Mouse (Mus musculus): Measurements from ENCODE around the gene Pspn. TPM values are rescaled to one million over a fixed set of nuclear protein-coding genes. Genes with fewer than 3 reads are reported as not detected.

Gene Pspn
- total RNA-seq, 2 experiments from 2014 or later = 0.87 to 0.97 TPM

DNA sequence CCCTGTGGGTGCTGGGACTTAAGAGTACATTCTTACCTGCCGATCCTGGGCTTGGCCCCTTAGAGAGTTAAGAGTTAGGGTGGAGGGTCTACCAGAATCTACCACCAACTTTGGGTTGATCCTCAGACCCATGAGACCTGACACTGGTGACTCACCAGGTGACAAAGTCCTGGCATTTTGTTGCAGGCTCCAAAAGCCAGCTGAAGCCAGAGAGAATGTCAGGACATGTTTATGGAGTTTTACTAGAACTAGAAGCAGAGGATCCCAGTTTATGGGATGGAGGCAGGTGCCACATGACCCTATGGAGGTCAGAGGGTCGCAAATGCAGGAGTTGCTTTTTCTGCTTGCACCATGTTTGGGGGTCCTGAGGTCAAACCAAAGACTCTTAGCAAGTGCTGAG lies 3.3 kb downstream of the Pspn start:
- no peak for DNase-seq

DNA sequence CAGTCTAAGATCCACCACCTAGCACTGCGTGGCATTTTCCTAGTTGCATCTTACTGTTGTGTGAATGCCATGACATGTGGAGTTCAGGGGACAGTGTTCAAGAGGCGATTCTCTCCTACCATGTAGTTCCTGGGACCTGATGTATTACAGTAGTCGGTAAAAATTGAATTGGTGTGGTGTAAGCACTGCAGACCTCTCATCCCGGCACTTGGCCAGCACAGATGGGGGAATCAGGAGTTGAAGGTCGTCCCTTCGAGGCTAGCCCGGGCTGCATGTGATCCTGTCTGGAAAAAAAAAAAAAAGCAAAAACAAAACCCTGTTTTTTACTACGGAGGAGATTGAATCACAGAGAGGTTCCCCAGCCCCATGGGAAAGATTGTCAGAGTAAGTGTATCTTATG lies 4.8 kb downstream of the Pspn start:
- peak; percentile 53 for DNase-seq

DNA sequence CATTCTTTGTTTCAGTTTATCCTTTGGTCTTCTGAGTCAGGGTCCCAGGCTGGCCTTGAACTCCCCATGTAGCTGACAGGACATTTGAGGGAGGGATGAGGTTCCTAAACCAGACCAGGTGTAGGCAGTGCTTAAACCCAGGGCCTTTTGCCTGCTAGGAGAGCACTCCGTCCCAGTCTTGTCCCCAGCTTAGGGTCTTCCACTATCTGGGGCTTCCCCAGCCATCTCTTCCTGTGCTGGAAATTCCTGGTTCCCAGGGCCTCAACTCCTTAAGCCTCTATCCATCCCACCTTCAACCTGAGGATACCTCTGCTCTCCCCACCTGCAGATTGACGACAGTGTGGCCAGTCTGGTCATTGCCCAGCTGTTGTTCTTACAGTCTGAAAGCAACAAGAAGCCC lies 8.9 kb downstream of the Pspn start:
- no peak for DNase-seq

DNA sequence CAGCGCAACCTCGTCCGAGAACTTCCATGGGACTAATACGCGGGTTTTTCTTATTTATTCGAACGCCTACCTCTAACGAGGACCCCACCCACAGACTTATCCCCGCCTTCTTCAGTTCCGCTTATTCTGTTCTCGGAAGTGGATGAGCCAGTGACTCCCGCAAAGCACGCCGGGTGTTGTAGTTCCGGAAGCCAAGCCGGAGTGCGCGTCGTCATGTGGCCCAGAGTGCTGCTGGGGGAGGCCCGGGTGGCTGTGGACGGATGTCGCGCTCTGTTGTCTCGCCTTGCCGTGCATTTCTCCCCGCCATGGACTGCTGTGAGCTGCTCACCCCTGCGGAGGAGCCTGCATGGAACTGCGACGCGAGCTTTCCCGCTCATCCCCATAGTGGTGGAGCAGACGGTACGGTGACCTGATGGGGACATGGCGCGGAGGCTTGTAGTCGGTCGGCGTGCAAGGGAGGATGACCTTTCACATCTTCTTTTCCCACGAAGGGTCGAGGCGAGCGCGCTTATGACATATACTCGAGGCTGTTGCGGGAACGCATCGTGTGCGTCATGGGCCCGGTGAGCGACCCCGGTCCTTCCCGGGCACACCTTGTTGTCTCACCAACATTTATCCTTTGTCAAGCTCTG lies 9.6 kb downstream of the Pspn start, which contains the start of gene Clpp:
Gene Clpp (plus strand): TSS at position 191 of the 632 bp plus-strand sequence.
- peak; percentile 95 for DNase-seq

DNA sequence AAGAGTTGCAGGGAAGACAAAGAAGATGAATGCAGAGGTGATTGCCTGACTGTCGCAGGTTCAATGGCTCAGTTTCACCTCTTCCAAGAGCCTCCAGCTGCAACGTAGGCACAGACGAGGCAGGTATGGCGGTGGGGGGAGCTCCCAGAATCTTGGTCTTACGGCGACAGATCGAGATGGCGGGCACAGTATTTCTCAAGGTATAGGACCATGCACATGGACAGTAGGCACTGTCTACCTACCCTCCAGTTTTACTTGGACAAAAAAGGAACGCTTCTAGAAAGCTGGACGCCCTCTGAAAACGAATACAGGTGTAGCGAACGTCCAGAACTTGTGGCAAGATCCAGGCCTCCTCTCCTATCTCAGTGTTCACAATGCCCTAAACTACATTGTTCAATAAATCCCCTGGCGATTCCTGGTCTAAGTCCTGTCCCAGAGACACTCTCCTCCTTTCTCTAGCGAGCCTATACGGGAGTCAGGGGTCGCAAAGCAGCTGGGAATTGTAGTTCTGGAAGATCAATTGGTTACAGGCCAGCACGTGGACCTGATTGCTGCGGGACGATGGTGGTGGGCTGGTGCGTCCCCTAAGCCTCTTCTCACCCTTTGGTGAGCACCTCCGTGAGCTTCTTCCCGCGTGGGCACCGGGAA lies 10.2 kb downstream of the Pspn start:
- DNase-seq = peak; percentile 79

DNA sequence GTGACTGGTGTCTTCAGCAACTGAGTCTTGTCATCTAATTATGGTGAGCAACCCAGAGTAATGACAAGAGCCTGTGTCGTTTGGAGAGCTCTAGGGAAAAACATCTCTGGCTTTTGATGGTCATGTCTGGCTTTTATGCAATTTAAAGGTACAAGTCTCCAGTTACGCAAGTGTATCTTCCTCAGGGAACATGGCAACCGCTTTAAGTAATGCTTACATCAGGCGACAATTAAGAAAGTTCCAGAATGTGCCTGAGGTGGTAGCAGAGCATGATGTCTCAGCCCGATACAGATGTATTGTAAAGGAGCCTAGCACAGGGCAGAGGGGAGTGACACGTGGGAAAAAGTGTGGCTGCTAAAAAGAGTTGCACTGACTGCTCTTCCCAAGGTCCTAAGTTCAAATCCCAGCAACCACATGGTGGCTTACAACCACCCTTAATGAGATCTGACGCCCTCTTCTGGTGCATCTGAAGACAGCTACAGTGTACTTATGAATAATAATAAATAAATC lies 10.8 kb downstream of the Pspn start:
- no peak for DNase-seq

DNA sequence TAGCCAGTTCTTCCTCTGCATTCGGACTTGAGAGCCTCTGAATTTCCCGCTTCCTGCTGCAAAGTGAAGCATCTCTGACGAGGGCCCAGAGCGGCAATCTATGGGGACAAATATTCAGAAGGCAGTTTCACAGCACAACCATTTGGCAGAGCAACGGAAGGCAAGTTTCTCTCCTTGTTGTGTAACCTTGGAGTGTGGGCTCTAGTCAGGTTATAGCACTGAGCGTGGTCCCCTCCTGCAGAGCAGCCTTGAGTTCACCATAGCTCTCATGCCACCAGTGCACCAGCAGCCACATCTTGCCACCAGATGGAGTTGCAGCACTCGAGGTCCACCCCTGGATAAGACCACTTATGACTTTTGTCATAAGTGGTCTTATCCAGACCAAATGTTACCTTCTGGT lies 11.4 kb downstream of the Pspn start:
- no peak for DNase-seq

DNA sequence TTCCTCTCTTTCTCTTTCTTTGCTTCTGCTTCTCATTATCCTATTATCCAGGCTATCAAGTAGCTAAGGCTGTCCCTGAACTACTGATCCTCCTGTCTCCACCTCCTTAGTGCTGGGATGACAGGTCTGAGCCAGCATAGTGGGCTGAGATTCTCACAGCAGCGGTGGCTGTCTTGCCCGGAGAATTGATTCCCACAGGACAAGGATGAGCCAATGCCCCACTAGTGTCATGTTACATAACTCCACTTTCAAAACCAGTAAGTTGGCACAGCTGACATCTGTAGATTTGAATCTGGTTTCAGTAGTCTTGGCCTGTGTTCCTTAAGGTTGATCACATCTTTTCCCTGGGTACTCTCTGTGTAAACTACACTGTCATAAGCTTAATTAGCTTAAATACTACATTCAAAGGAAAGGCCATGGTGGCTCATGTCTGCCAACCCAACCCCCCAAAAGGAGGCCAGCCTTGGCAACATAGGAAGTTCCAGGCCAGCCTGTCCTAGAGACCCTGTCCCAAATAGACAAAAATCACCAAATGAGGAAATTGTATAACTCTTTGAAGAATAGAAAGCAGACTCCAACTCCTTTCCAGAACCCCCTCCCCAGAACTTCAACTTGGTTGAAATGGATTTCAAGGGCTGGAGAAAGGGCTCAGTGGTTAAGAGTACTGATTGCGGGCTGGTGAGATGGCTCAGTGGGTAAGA lies 13.6 kb downstream of the Pspn start:
- DNase-seq = no peak

DNA sequence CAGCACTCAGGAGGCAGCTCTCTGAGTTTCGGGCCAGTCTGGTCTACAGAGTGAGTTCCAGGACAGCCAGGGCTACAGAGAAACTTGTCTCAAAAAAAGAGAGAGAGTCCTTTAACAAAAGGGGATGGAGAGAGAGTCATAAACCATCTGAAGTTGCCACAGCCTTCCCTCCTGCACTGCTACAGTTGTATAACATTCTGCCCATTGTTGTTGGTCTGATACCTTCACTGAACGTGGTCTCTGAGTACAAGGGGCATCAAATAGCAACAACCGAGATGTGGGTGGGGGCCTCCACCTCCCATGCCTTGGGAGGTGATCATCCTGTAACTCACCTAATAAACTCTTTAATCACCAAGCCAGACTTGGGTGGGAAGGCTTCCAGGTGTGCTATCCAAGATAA lies 14.2 kb downstream of the Pspn start:
- no peak for DNase-seq

DNA sequence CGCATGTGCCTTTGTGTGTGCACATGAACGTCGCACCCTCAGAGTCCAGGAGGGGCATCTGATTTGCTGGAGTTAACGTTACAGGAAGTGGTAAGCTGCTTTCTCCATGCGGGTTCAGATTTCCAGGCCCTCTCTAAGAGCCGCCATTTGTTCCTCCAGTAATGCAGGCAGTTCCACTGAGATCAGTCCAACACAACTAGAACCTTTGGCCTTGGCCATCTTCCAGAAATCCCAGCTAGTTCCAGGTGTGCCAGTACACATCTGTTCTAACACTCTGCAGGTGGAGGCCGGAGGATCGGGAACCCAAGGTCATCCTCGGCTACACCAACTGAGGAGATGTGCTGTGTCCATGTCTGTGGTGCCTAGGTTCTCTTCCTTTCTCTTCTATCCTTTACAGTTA lies 14.9 kb downstream of the Pspn start:
- no peak for DNase-seq

DNA sequence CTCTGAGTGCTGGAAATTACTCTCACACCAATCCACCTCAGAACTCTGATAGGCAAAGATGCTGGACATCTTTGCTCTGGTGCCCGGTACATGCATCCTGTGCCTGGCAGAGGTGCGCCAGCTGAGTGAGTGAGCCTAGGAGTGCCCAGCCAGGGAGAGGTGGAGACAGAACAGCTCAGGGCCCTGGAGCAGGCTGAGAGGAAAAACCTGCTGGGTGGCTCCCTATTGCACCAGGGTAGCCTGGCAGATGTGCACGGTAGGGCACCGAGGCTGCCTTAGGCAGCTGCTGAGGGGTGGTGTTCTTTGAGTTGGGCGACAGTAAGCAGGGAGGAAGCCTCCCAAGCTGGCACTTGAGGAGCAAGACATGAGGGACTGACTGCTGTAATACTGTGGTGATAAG lies 17.8 kb downstream of the Pspn start, which contains the start of gene Acer1:
Gene Acer1 (minus strand): TSS at position 114 of the 400 bp plus-strand sequence.
- no peak for DNase-seq

DNA sequence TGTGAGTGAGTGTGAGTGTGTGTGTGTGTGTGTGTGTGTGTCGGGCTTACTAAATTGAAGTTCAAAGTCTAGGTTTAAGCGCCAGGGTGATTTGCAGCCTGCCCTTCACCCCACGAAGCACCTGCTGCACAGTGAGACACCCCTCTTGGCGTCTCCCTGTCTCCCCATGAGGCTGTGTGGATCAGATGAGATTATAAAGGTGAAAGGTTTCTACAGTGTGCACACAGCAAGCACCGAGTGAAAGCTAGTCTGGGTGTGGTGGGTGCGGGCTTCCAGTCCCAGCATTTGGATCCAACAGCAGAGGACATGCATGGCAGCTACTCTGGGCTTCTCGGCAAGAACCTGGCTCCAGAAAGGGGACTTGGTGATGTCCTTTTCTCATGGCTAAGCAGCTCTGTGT lies 18.8 kb downstream of the Pspn start:
- no peak for DNase-seq

DNA sequence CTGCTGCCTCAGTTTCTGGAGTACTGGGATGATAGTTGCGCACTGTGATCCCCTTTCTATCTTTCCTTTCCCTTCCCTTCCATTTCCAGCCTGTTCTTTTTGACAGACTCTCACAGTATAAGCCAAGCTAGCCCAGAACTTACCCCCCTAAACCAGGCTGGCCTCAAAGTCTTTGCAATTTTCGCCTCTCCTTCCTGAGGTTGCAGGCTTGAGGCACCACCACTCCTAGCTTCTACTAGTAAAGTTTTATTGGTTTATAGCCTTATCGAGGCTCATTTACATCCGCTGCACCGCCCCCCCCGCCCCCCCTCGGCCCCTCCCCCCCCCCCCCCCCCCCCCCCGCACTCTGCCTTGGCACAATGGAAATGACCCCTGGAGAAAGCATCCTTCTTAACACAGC lies 20.3 kb downstream of the Pspn start:
- no peak for DNase-seq

DNA sequence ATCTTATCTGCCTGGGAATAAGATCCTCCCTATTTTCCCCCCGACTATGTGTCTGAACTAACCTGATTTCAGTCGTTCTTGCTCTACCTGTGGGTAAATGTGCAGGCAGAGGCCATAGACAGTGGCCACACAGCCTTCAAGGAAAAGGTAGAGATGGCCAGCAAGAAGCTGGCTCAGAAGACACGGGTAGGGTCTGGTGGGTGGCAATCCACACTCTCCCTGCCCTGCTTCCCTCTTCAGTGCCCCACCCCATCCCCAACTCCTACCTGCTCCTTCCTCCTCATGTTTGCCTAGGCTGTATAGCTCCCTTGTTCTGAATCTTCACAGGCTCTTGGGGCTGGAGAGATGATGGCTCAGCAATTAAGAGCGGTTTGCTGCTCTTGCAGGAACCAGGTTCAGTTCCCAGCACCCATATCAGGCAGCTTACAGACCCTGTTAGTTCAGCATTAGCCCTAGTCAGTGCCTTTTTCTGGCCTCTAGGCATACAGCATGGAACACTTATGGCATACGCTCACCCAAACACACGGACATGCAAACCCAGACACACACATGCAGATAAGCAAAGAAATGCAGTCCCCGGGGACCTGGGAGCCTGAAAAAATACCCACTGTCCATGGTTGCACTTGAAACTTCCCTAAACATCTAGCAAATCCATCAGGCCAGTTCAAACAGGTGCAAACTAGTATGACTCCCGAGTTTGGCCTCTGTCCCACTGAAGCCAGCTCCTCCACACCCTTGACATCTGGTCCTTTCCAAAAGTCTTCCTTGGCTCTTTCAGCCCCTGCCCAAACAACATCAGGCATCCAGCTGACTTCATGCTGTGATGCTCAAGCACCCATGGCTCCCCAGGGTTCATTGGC lies 23.1 kb downstream of the Pspn start:
- no peak for DNase-seq

DNA sequence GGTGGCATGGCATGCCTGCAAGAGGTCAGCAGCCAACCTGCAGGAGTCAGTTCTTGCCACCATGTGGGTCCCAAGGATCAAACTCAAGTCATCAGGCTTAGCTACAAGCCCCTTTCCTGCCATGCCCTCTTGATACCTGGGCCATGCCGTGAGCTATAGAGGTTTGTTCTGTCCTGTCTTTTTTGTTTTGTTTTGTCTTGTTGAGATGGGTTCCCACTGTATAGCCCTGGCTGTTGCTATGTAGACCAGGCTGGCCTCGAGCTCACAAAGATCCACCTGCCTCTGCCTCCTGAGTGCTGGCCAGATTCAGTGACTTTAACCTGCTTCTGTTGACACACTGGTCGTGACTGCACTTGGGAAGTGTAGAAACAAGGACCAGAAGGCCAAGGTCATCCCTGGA lies 24.4 kb downstream of the Pspn start:
- DNase-seq = no peak

DNA sequence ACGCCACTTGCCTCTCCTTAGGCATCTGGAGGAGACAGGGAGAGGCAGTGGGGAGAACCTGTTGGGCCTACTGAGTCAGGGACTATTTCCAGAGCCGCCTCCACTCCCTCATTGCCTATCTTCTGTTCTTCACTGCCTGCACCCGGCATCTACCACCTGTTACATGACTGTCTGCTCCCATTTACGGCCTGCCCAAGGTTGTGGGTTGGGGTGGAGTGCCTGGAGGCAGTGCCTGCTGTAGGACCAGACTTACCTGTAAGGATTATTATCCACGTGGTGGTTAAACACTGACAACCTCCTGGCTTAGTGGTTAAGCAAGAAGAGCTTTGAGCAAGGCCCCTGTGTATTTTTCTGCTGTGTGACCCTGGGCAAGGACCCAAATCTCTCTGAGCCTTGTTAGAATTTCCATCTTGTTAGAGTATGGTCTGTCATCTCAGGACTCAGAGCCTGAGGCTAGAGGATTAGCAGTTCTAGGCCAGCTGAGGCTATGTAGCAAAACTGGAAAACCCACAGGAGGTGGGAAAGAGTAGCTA lies 25.0 kb downstream of the Pspn start:
- DNase-seq = no peak

DNA sequence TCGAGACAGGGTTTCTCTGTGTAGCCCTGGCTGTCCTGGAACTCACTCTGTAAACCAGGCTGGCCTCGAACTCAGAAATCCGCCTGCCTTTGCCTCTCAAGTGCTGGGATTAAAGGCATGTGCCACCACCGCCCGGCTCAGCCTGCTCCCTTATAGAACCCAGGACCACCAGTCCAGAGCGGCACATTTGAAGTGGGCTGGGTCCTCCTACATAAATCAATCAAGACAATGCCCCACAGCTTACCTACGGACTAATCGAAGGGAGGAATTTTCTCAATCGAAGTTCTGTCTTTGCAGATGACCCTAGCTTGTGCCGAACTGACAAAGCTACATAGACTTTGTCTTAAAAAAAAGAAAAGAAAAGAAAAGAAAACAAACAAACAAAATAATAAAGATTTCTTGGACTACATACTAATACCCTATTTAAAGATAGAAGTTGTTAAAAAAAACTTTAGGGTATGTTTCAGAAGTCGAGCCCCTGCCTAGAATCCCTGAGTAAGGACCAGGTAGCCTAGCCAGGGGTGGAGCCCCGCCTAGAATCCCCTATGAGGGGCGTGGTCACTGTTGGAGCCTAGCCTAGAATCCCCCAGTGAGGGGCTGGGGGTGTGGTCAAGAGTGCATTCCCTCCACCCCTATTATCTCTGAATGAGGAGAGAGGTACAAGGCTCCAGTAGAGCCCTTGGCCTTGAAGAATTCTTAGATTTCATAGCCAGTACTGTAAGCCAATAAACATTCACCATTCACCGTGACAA lies 25.7 kb downstream of the Pspn start:
- DNase-seq = no peak

DNA sequence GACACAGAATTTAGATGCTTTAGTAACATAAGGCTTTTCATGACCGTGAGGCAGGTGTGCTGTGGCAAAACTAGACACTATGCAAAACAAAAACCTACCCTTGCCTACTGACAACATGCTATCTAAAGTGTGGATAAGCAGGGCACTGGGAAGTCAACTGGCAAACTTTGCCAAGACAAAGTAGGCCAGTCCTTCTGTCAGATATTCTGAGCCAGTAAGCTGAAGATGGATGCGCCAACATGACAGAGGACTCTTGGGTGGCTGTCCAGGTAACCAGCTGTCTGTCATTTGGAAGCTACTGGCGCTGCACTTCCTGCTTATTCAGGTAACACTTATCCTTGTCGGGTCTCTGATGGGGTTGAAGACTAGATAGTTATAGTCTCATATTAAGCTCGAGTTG lies 29.7 kb downstream of the Pspn start:
- no peak for DNase-seq

DNA sequence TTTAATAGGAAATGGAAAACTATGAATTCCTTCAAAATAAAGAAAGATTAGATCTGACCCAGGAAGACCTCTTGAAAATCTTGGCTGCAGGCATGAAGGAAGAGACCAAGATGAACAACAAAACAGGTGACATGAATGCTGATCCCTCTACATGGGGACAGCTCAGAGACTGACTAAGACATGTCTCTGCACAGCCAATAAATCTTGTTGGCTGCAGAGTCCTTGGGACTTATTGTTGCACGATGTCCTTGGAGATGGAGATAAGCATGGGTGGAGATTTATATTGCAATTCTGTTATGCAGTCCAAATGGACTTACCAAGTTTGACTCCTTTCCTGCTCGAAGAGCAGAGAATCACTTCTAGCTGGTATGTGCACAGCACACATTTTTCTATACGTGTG lies 30.5 kb downstream of the Pspn start:
- DNase-seq = no peak

DNA sequence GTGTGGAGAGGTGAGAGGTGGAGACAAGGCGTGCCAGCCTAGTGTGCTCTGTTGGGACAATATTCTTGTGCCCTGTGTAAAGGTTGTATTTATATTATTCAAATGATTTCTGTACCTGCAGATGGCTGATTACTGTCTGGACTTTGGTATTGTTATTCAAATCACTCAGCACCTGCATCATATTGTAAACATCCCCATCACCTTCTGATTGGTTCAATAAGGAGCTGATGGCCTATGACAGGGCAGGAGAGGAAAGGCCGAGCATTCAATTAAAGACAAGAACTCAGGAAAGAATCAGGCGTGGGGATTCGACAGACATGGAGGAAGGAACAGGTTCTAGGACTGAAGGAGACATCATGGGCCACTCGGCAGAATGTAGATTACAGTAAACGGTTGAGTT lies 36.2 kb downstream of the Pspn start:
- DNase-seq = no peak

DNA sequence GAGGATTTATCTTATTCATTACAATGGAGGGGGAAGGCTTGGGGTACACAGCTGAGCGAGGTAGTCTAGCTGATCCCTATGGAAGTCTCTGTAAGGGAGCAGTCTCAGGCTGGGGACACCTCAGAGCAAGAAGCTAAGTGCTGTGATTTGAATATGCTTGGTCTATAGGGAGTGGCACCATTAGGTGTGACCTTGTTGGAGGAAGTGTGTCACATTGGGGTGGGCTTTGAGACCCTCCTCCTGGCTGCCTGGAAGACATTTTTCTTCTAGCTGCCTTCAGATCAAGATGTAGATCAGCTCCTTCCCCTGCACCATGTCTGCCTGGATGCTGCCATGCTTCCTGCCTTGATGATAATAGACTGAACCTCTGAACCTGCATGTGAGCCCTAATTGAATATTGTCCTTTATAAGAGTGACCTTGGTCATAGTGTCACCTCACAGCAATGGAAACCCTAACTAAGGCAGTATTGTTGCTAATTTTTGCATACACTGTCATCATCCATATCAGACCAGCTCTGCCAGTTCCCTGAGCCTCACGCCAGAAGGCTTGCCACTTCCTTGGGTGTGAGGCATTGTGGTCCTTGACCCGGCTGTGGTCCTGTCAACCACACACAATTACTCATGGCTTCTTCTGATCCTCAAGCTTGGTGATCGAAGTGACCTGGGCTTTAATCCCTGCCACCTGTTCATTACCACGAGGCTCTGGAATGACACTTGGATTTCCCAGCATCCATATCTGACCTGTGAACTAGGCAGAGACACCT lies 37.0 kb downstream of the Pspn start:
- DNase-seq = no peak

Measured in adrenal gland, postnatal 10 days (tissue).